Mouse (Mus musculus): ENCODE results near the gene Dtx4.

The Dtx4 gene

GRCm38 (mm10) chr19:12465530-12466144 is 35.6 kb downstream of the Dtx4 start:
- DNase-seq (ENCODE audit: low spot score), result no peak

GRCm38 (mm10) chr19:12464674-12465073 is 36.6 kb downstream of the Dtx4 start:
- DNase-seq (ENCODE audit: low spot score), result no peak

- DNase-seq (ENCODE audit: low spot score), result no peak
Measured at GRCm38 (mm10) chr19:12464127-12464526, 37.1 kb downstream of the Dtx4 start.

- DNase-seq (ENCODE audit: low spot score), result no peak
Measured at GRCm38 (mm10) chr19:12463722-12464035, 37.6 kb downstream of the Dtx4 start.

- no peak for DNase-seq (ENCODE audit: low spot score)
Measured at GRCm38 (mm10) chr19:12462851-12463721, 38.2 kb downstream of the Dtx4 start.

- DNase-seq (ENCODE audit: low spot score), result no peak
Measured at GRCm38 (mm10) chr19:12460282-12461249, 40.7 kb downstream of the Dtx4 start, which contains the start of gene Mpeg1. Gene Mpeg1, plus strand, starts transcription at chr19:12460779.

GRCm38 (mm10) chr19:12459516-12459915 is 41.7 kb downstream of the Dtx4 start:
- DNase-seq (ENCODE audit: low spot score), result no peak

GRCm38 (mm10) chr19:12457401-12458066 is 43.7 kb downstream of the Dtx4 start:
- DNase-seq (ENCODE audit: low spot score), result no peak

- DNase-seq (ENCODE audit: low spot score), result no peak
Measured at GRCm38 (mm10) chr19:12445014-12445413, 56.2 kb downstream of the Dtx4 start.

GRCm38 (mm10) chr19:12442560-12442959 is 58.7 kb downstream of the Dtx4 start:
- DNase-seq (ENCODE audit: low spot score), result peak; percentile 56

- no peak for DNase-seq (ENCODE audit: low spot score)
Measured at GRCm38 (mm10) chr19:12440103-12440725, 61.0 kb downstream of the Dtx4 start.

- DNase-seq (ENCODE audit: low spot score), result no peak
Measured at GRCm38 (mm10) chr19:12439581-12439980, 61.7 kb downstream of the Dtx4 start.

GRCm38 (mm10) chr19:12435750-12436524 is 65.3 kb downstream of the Dtx4 start:
- DNase-seq (ENCODE audit: low spot score), result no peak

GRCm38 (mm10) chr19:12435011-12435416 is 66.2 kb downstream of the Dtx4 start:
- DNase-seq (ENCODE audit: low spot score), result no peak

GRCm38 (mm10) chr19:12433033-12433432 is 68.2 kb downstream of the Dtx4 start:
- peak; percentile 19 for DNase-seq (ENCODE audit: low spot score)

- no peak for DNase-seq (ENCODE audit: low spot score)
Measured at GRCm38 (mm10) chr19:12427605-12428004, 73.6 kb downstream of the Dtx4 start, which contains the start of gene Pfpl. Gene Pfpl, plus strand, starts transcription at chr19:12427905.

- no peak for DNase-seq (ENCODE audit: low spot score)
Measured at GRCm38 (mm10) chr19:12427101-12427500, 74.2 kb downstream of the Dtx4 start.

- no peak for DNase-seq (ENCODE audit: low spot score)
Measured at GRCm38 (mm10) chr19:12421680-12422079, 79.6 kb downstream of the Dtx4 start.

- no peak for DNase-seq (ENCODE audit: low spot score)
Measured at GRCm38 (mm10) chr19:12420555-12420954, 80.7 kb downstream of the Dtx4 start.

GRCm38 (mm10) chr19:12418312-12418711 is 82.9 kb downstream of the Dtx4 start:
- no peak for DNase-seq (ENCODE audit: low spot score)

Measured in testis, postnatal 14 days (tissue).